Mouse (Mus musculus) liver, adult 2 months (tissue): ENCODE measurements around the gene Bace1. TPM values are rescaled to one million over a fixed set of nuclear protein-coding genes. Genes with fewer than 3 reads are reported as not detected.
A peak's percentile ranks its signal among the peaks of the same experiment; 100 is the strongest.

Source experiments
- DNase-seq: peaks from one replicate; pipeline ENCODE4 v3.0.0-alpha.2; 2011; ENCODE audit warnings: low read depth, low spot score; ENCODE audit errors: extremely low read depth
- H3K27ac ChIP-seq: fragments of 200-500 bp; replicated peaks from 2 replicates; pipeline ENCODE4 v1.5.1; 2012; ENCODE audit warnings: low read depth, mild to moderate bottlenecking, control low read depth, inconsistent platforms, low read length; ENCODE audit not compliant: insufficient read depth
- H3K27me3 ChIP-seq: fragments of 200-500 bp; 2 replicates; pipeline ENCODE4 v1.6.1; 2012; ENCODE audit warnings: mild to moderate bottlenecking, moderate library complexity, low read length, inconsistent platforms; ENCODE audit not compliant: control insufficient read depth, insufficient read depth
- H3K36me3 ChIP-seq: fragments of 200-500 bp; 2 replicates; pipeline ENCODE4 v1.6.1; 2012; ENCODE audit warnings: low read length, inconsistent platforms; ENCODE audit not compliant: control insufficient read depth, insufficient read depth
- H3K4me1 ChIP-seq: fragments of 200-500 bp; 2 replicates; pipeline ENCODE4 v1.6.1; 2011; ENCODE audit warnings: low read length; ENCODE audit not compliant: control insufficient read depth, insufficient read depth
- H3K4me3 ChIP-seq: fragments of 200-500 bp; 2 replicates; pipeline ENCODE4 v1.5.1; 2011; ENCODE audit warnings: low read depth, mild to moderate bottlenecking, control low read depth, low read length, moderate library complexity; ENCODE audit not compliant: insufficient read depth
- H3K79me2 ChIP-seq: fragments of 200-500 bp; 2 replicates; pipeline ENCODE4 v1.6.1; 2012; ENCODE audit warnings: inconsistent platforms, mild to moderate bottlenecking, low read length, moderate library complexity; ENCODE audit not compliant: control insufficient read depth, insufficient read depth
- H3K9ac ChIP-seq: fragments of 200-500 bp; 2 replicates; pipeline ENCODE4 v1.6.1; 2012; ENCODE audit warnings: low read depth, mild to moderate bottlenecking, control low read depth, inconsistent platforms, low read length
- CTCF ChIP-seq: fragments of 200-500 bp; IDR thresholded peaks from 2 replicates; pipeline ENCODE4 v1.5.1; 2011; ENCODE audit warnings: low read depth, low read length, control low read depth
- POLR2A ChIP-seq: fragments of 200-500 bp; IDR thresholded peaks from 2 replicates; pipeline ENCODE4 v1.6.1; 2011; ENCODE audit warnings: low read length, control low read depth; ENCODE audit not compliant: insufficient read depth; ENCODE audit errors: extremely low read depth
- WGBS: fragments of 180-500 bp; shearing (Covaris S2); methylation state at CpG from one replicate; pipeline ENCODE4 v1.1.7; 2018; 5-methylcytosine and 5-hydroxymethylcytosine counted together
- polyA plus RNA-seq: library from polyadenylated mRNA; depleted of rRNA; stranded (reverse); fragments of >200 nt; gene quantifications from 2 replicates; pipeline ENCODE4 v1.2.3, GENCODE M21; 2012
- total RNA-seq: library from RNA; depleted of rRNA; stranded (reverse); fragments of >200 nt; gene quantifications from 2 replicates; pipeline ENCODE4 v1.2.3, GENCODE M21; 2014

Bace1 gene
- total and polyA plus RNA-seq, 2 experiments: 7.6 to 24.1 TPM

DNA sequence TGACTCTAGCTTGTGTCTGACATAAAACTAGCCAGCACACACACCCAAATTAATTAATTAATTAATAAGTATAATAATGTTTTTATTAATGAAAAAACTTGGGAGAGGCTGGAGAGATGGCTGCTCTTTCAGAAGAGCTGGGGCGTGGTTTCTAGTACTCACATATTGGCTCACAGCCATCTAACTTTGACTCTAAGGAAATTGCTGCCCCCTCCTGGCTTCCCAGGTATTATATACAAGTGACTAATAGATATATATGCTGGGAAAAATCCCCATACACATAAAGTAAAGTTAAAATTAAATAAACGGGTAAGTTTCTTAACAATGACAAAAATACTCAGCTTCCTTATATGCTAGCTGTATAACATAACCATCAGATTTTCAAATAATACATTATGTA, 39.5 kb downstream of the Bace1 start:
- no peak for TF ChIP-seq CTCF
- TF ChIP-seq POLR2A: no peak
- H3K9ac ChIP-seq: no peak overlapping the region
- H3K36me3 ChIP-seq: peaks cover 47% of the 10 kb centered on the region
- no peaks in the 10 kb centered on the region for H3K4me1 ChIP-seq
- no peak overlapping the region for H3K4me3 ChIP-seq
- H3K27me3 ChIP-seq: no peaks in the 10 kb centered on the region
- 71% methylated on average over 2 of the region's 2 CpGs for WGBS
- no peak overlapping the region for H3K27ac ChIP-seq
- peak; percentile 33 for DNase-seq
- H3K79me2 ChIP-seq: no peaks in the 10 kb centered on the region; the same call in 1 of the 2 replicates

DNA sequence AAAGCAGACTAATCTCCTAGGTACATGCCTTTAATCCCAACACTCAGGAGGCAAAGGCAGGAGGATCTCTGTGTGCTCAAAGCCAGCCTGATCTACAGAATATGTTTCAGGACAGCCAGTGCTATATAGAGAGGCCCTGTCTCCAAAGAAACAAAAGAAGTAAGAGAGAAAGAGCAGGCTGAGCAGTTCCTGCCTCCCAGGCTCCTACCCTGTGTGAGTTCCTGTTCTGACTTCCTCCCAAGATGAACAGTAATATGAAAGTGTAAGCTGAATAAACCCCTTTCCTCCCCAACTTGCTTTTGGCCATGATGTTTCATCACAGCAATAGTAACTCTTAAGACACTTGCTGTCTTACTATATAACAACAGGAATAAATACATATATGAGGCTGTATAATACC, 55.3 kb downstream of the Bace1 start:
- TF ChIP-seq POLR2A (no peak), CTCF (no peak)
- Histone ChIP-seq H3K36me3 (peaks cover 55% of the 10 kb centered on the region), H3K79me2 (peaks cover 2% of the 10 kb centered on the region; the same call in 1 of the 2 replicates), H3K9ac (no peak overlapping the region), H3K27ac (no peak overlapping the region), H3K4me1 (no peaks in the 10 kb centered on the region), H3K27me3 (no peaks in the 10 kb centered on the region), H3K4me3 (no peak overlapping the region)
- no peak for DNase-seq

DNA sequence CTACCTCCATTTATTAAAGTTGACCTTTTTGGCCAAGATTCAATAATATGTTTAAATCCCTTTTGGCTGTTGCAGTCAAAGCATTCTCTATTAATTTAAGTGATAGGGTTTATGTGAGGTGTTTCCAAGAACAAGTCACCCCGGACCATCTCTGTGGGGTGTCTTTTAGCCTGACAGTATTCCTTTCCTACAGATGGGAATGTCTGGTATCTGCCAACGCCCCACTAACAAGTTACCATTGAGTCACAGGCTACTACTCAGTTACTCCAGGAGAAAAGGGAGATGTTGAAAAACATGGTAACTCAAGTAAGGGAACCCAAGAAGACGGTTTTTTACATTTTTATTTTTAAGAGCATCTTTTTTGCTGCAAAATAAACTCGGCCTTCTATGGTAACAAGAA, 66.8 kb downstream of the Bace1 start:
- Histone ChIP-seq H3K36me3 (peaks cover 11% of the 10 kb centered on the region), H3K4me3 (0 out of 2 replicates have a peak overlapping the region, but pooled peaks have one; percentile 95), H3K9ac (no peak overlapping the region), H3K4me1 (peaks cover 11% of the 10 kb centered on the region), H3K27me3 (no peaks in the 10 kb centered on the region), H3K79me2 (peaks cover 21% of the 10 kb centered on the region), H3K27ac (peak overlapping the region; percentile 79)
- no peak for DNase-seq
- TF ChIP-seq CTCF (no peak), POLR2A (no peak)
- 61% methylated on average over 4 of the region's 4 CpGs for WGBS

GRCm38 (mm10) chr9:45905811-45906237, 67.4 kb downstream of the Bace1 start:
- Histone ChIP-seq H3K79me2 (peaks cover 21% of the 10 kb centered on the region), H3K27ac (peak overlapping the region; percentile 79), H3K4me1 (peaks cover 11% of the 10 kb centered on the region), H3K4me3 (peak overlapping the region; percentile 95), H3K27me3 (no peaks in the 10 kb centered on the region), H3K36me3 (peaks cover 11% of the 10 kb centered on the region), H3K9ac (peak overlapping the region; percentile 88)
- under 1% methylated on average over 21 of the region's 27 CpGs for WGBS
- DNase-seq: peak; percentile 84
- TF ChIP-seq POLR2A (0 out of 2 replicates have a peak, but pooled peaks have one; percentile 13), CTCF (no peak)

- TF ChIP-seq CTCF: peak; percentile 82
- peak; percentile 85 for TF ChIP-seq POLR2A
- H3K79me2 ChIP-seq: peaks cover 21% of the 10 kb centered on the region
- under 1% methylated on average over 72 of the region's 80 CpGs for WGBS
- H3K27ac ChIP-seq: peak within 1 kb of the TSS; percentile 100
- peaks cover 11% of the 10 kb centered on the region for H3K4me1 ChIP-seq
- peak within 1 kb of the TSS; percentile 95 for H3K4me3 ChIP-seq
- H3K36me3 ChIP-seq: peaks cover 16% of the 10 kb centered on the region
- DNase-seq: peak; percentile 73
- no peaks in the 10 kb centered on the region for H3K27me3 ChIP-seq
- H3K9ac ChIP-seq: peak within 1 kb of the TSS; percentile 98
Observed at GRCm38 (mm10) chr9:45906355-45907077, 68.1 kb downstream of the Bace1 start, which contains the start of the genes Pcsk7 and Rnf214. TSS of gene Pcsk7 (plus strand) at chr9:45906497. TSS of gene Rnf214 (minus strand) at chr9:45906911.

- no peak for DNase-seq
- peaks cover 21% of the 10 kb centered on the region for H3K79me2 ChIP-seq
- H3K4me3 ChIP-seq: peak overlapping the region; percentile 95
- H3K36me3 ChIP-seq: peaks cover 17% of the 10 kb centered on the region
- H3K27ac ChIP-seq: peak overlapping the region; percentile 65
- no peaks in the 10 kb centered on the region for H3K27me3 ChIP-seq
- peak overlapping the region; percentile 78 for H3K9ac ChIP-seq
- under 1% methylated on average over 19 of the region's 19 CpGs for WGBS
- TF ChIP-seq POLR2A (no peak), CTCF (no peak)
- H3K4me1 ChIP-seq: peaks cover 11% of the 10 kb centered on the region
Observed at GRCm38 (mm10) chr9:45907078-45907428, 68.7 kb downstream of the Bace1 start.
